Mouse (Mus musculus): ENCODE measurements around the gene Atp2b4. TPM values are rescaled to one million over a fixed set of nuclear protein-coding genes. Genes with fewer than 3 reads are reported as not detected.
"Not testable (repeated sequence)": the region's sequence is repeated elsewhere in the genome, so short reads cannot be mapped to it uniquely, and the experiment has no call there.

The Atp2b4 gene
- polyA plus RNA-seq, 1 experiment from 2014 or later = 13.4 TPM

DNA sequence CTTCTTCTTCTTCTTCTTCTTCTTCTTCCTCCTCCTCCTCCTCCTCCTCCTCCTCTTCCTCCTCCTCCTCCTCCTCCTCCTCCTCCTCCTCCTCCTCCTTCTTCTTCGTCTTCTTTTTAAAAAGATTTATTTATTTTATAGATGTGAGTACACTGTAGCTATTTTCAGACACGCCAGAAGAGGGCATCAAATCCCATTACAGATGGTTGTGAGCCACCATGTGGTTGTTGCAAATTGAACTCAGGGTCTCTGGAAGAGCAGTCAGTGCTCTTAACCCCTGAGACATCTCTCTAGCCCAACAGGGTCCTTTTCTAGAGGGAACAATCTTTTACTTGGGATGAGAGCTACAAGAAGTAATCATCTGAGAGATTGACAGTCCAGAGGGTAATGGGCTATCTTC lies 99.0 kb downstream of the Atp2b4 start:
- H3K27ac ChIP-seq (ENCODE audit: low read length); H3K9me3 ChIP-seq (replicated peaks; ENCODE audit: control insufficient read depth, low read length, poor library complexity, severe bottlenecking); H3K4me2 ChIP-seq (ENCODE audit: low read length); H3K36me3 ChIP-seq (ENCODE audit: control insufficient read depth, insufficient read depth, low read length); H3K4me3 ChIP-seq (ENCODE audit: low read depth, low read length); H3K9ac ChIP-seq (ENCODE audit: low read depth, low read length); H3K27me3 ChIP-seq (ENCODE audit: control insufficient read depth, insufficient read depth, low read depth, low read length); ATAC-seq; H3K4me1 ChIP-seq (ENCODE audit: control insufficient read depth, insufficient read depth, low read length): not testable (repeated sequence)
- 14% methylated on average over 1 of the region's 2 CpGs for WGBS

DNA sequence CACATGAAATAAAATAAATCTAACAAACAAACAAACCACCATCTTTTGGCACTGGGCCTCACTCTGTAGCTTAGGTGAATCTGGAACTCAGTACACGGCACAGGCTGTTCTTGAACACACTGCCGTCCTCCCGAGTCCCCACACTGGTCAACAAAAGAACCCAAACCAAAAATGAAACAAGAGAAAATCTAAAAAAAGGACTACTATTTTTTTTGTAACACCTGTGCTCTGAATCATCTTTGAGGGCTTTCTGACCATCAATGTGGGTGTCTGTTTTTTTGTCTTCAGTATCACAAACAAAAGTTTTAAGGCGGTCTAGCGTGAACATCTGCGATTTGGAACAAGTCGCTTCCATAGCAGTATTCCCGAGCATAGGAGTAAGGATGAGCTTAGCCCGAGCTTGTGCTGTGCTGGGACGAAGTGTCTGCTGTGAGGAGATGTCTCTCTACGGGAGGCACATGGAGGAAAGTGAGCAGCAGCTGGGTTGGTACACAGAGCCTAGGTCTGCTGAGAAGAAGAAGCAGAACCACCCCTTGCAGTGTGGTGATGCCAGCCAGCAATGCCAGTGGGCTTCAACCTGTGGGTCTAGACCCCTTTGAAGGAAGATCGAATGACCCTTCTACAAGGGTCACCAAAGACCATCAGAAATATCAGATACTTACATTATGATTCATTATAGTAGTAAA lies 102.8 kb downstream of the Atp2b4 start:
- no peaks in the 10 kb centered on the region for H3K36me3 ChIP-seq (ENCODE audit: control insufficient read depth, insufficient read depth, low read length)
- no peak for ATAC-seq

DNA sequence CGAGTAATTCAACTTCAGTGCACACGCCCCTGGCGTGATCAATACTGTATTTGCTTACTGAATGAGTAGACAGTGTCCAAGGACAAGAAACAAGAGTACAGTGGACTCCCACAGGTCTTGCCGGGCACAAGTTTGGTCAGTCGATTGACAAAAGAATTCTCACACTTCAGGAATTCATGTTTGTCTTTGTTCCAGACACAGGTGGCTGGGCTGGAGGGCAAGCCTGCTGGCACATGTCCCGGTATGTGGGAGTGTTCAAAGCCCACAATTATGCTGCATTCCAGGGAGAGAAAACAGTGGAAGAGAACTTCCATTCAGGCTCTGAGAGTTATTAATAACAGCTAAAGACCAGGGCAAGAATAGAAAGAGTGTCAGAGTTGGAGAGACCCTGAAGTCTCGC lies 104.9 kb downstream of the Atp2b4 start:
- no peaks in the 10 kb centered on the region for H3K9me3 ChIP-seq (replicated peaks; ENCODE audit: control insufficient read depth, low read length, poor library complexity, severe bottlenecking)
- H3K9ac ChIP-seq (ENCODE audit: low read depth, low read length) = no peak overlapping the region
- H3K4me3 ChIP-seq (ENCODE audit: low read depth, low read length) = no peak overlapping the region
- no peaks in the 10 kb centered on the region for H3K36me3 ChIP-seq (ENCODE audit: control insufficient read depth, insufficient read depth, low read length)
- H3K27me3 ChIP-seq (ENCODE audit: control insufficient read depth, insufficient read depth, low read depth, low read length) = no peaks in the 10 kb centered on the region
- H3K27ac ChIP-seq (ENCODE audit: low read length) = no peak overlapping the region
- H3K4me2 ChIP-seq (ENCODE audit: low read length) = no peak overlapping the region
- WGBS = 38% methylated on average over 7 of the region's 7 CpGs
- H3K4me1 ChIP-seq (ENCODE audit: control insufficient read depth, insufficient read depth, low read length) = 0 out of 2 replicates have a peak, but pooled peaks cover 6% of the 10 kb centered on the region
- ATAC-seq = no peak

More for the DNA sequence above, 102.8 kb downstream of the Atp2b4 start:
- Histone ChIP-seq H3K9ac (ENCODE audit: low read depth, low read length) (no peak overlapping the region), H3K27ac (ENCODE audit: low read length) (no peak overlapping the region), H3K4me1 (ENCODE audit: control insufficient read depth, insufficient read depth, low read length) (0 out of 2 replicates have a peak, but pooled peaks cover 6% of the 10 kb centered on the region), H3K4me3 (ENCODE audit: low read depth, low read length) (no peak overlapping the region), H3K9me3 (replicated peaks; ENCODE audit: control insufficient read depth, low read length, poor library complexity, severe bottlenecking) (no peaks in the 10 kb centered on the region), H3K4me2 (ENCODE audit: low read length) (no peak overlapping the region), H3K27me3 (ENCODE audit: control insufficient read depth, insufficient read depth, low read depth, low read length) (no peaks in the 10 kb centered on the region)
- WGBS = 92% methylated on average over 12 of the region's 12 CpGs

DNA sequence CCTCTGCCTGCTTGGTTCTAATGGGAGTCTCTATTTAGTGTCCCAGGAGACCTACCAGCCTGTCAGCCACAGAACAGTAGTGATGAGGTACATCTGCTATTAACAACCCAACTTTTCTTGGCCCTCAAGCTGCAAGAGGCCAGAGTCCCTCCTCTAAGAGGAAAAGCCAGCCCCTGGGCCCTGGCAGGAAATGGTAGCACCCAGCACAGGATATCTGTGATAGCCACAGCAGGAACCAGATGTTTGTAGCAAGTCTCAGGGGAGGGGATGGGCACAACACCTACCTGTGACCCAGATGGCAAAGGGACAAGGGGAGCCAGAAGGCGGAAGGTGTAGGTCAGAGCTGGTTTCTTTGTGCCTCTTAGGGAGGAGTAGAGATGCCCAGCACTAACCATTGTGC lies 106.0 kb downstream of the Atp2b4 start:
- Histone ChIP-seq H3K9me3 (replicated peaks; ENCODE audit: control insufficient read depth, low read length, poor library complexity, severe bottlenecking) (no peaks in the 10 kb centered on the region), H3K4me3 (ENCODE audit: low read depth, low read length) (no peak overlapping the region), H3K27ac (ENCODE audit: low read length) (no peak overlapping the region), H3K9ac (ENCODE audit: low read depth, low read length) (no peak overlapping the region), H3K27me3 (ENCODE audit: control insufficient read depth, insufficient read depth, low read depth, low read length) (no peaks in the 10 kb centered on the region), H3K4me1 (ENCODE audit: control insufficient read depth, insufficient read depth, low read length) (0 out of 2 replicates have a peak, but pooled peaks cover 6% of the 10 kb centered on the region), H3K4me2 (ENCODE audit: low read length) (no peak overlapping the region), H3K36me3 (ENCODE audit: control insufficient read depth, insufficient read depth, low read length) (no peaks in the 10 kb centered on the region)
- 100% methylated on average over 1 of the region's 1 CpGs for WGBS
- ATAC-seq = no peak

DNA sequence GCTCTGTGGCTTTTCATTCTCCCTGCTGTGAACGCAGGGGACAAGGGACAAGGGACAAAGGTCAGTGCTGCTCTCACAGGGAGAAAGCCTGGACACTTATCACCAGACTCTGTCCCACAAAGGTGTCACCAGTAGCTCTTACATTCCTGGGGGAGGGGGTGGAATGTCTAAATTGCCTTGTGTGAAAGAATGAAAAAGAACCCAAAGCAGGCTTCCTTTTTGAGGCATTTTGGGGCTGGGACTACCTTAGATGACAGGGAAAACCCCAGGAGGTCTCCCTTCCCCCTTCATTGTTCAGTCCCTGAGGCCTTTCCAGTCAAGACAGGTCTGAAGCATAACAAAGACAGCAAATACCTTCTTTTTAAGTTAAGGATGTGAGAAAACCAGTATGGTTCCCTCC lies 106.5 kb downstream of the Atp2b4 start:
- no peak overlapping the region for H3K27ac ChIP-seq (ENCODE audit: low read length)
- no peak overlapping the region for H3K9ac ChIP-seq (ENCODE audit: low read depth, low read length)
- no peak for ATAC-seq
- no peak overlapping the region for H3K4me3 ChIP-seq (ENCODE audit: low read depth, low read length)
- H3K4me2 ChIP-seq (ENCODE audit: low read length) = no peak overlapping the region
- H3K27me3 ChIP-seq (ENCODE audit: control insufficient read depth, insufficient read depth, low read depth, low read length) = no peaks in the 10 kb centered on the region
- WGBS = 8% methylated on average over 1 of the region's 1 CpGs
- H3K9me3 ChIP-seq (replicated peaks; ENCODE audit: control insufficient read depth, low read length, poor library complexity, severe bottlenecking) = no peaks in the 10 kb centered on the region
- 0 out of 2 replicates have a peak, but pooled peaks cover 6% of the 10 kb centered on the region for H3K4me1 ChIP-seq (ENCODE audit: control insufficient read depth, insufficient read depth, low read length)
- H3K36me3 ChIP-seq (ENCODE audit: control insufficient read depth, insufficient read depth, low read length) = no peaks in the 10 kb centered on the region

DNA sequence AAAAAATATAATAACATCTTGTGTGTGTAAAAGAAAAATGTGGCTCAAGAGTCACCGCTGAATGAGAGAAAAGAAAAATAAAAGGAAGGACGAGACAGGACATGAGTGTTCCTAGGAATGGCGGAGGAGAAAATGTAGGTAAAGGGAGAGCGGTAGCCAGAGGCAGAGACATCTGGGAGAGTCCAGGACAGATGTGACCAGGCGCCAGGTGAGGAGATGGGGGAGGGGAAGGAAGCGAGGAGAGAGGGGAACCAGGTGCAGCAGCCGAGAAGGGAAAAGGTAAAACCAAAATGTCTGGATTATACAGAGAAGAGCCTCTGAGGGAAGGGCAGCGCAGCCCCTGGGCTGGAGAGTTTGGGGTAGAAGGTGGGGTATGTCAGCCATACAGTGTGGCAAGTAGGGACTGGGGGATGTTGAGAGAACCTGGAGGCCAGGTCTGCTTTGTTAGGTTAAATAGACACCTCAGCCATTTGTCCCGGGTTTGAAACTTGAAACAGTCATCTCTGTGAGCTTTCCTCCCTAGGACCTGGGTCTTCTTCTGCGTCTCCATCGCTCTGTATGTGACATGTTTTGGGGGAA lies 107.2 kb downstream of the Atp2b4 start:
- 75% methylated on average over 11 of the region's 11 CpGs for WGBS
- ATAC-seq = no peak
- no peaks in the 10 kb centered on the region for H3K9me3 ChIP-seq (replicated peaks; ENCODE audit: control insufficient read depth, low read length, poor library complexity, severe bottlenecking)
- no peak overlapping the region for H3K4me3 ChIP-seq (ENCODE audit: low read depth, low read length)
- no peak overlapping the region for H3K9ac ChIP-seq (ENCODE audit: low read depth, low read length)
- H3K4me2 ChIP-seq (ENCODE audit: low read length) = no peak overlapping the region
- H3K36me3 ChIP-seq (ENCODE audit: control insufficient read depth, insufficient read depth, low read length) = no peaks in the 10 kb centered on the region
- no peaks in the 10 kb centered on the region for H3K27me3 ChIP-seq (ENCODE audit: control insufficient read depth, insufficient read depth, low read depth, low read length)
- no peak overlapping the region for H3K27ac ChIP-seq (ENCODE audit: low read length)
- 0 out of 2 replicates have a peak, but pooled peaks cover 6% of the 10 kb centered on the region for H3K4me1 ChIP-seq (ENCODE audit: control insufficient read depth, insufficient read depth, low read length)

DNA sequence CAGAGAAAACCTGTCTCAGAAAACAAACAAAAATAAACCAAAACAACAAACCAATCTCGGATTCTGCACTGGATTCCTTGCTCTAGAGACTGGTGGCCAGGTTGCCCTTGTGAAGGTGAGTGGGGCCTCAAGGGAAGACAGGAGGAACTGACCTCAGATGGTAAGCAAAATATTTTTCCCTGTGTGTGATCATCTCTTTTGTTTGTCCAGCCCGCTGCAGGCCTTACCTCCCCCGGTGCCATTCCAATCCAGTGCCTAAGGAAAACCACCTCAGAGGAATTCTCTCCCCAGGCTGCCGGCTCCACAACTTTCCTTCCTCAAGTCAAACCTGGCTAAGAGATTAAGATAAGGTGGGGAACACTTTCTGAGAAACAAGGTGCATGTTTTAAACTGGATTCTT lies 108.6 kb downstream of the Atp2b4 start:
- H3K9me3 ChIP-seq (replicated peaks; ENCODE audit: control insufficient read depth, low read length, poor library complexity, severe bottlenecking) = no peaks in the 10 kb centered on the region
- no peak overlapping the region for H3K27ac ChIP-seq (ENCODE audit: low read length)
- no peaks in the 10 kb centered on the region for H3K36me3 ChIP-seq (ENCODE audit: control insufficient read depth, insufficient read depth, low read length)
- H3K4me1 ChIP-seq (ENCODE audit: control insufficient read depth, insufficient read depth, low read length) = 0 out of 2 replicates have a peak, but pooled peaks cover 6% of the 10 kb centered on the region
- no peaks in the 10 kb centered on the region for H3K27me3 ChIP-seq (ENCODE audit: control insufficient read depth, insufficient read depth, low read depth, low read length)
- no peak overlapping the region for H3K4me3 ChIP-seq (ENCODE audit: low read depth, low read length)
- WGBS = 46% methylated on average over 4 of the region's 4 CpGs
- H3K4me2 ChIP-seq (ENCODE audit: low read length) = no peak overlapping the region
- no peak for ATAC-seq
- H3K9ac ChIP-seq (ENCODE audit: low read depth, low read length) = no peak overlapping the region

DNA sequence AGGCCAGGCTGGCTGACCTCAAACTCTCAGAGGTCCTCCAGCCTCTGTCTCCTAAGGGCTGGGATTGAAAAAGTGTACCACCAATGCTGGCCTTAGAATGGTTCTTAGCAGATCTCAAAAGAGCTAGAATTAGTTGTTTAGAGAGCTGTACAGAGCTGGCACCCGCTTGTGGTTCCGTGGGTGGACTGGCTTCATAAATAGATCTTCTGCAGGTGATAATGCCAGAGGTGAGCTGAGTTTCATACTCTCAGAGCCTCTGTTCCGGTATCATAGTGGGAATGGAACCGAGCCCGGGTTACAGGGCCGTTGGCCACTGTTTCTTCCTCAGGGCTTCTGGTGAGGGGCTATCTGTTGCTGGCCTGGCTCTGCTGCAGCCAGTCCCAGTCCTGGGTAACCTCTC lies 109.8 kb downstream of the Atp2b4 start:
- Histone ChIP-seq H3K9ac (ENCODE audit: low read depth, low read length) (no peak overlapping the region), H3K4me3 (ENCODE audit: low read depth, low read length) (no peak overlapping the region), H3K27me3 (ENCODE audit: control insufficient read depth, insufficient read depth, low read depth, low read length) (no peaks in the 10 kb centered on the region), H3K4me2 (ENCODE audit: low read length) (no peak overlapping the region), H3K27ac (ENCODE audit: low read length) (no peak overlapping the region), H3K9me3 (replicated peaks; ENCODE audit: control insufficient read depth, low read length, poor library complexity, severe bottlenecking) (no peaks in the 10 kb centered on the region), H3K4me1 (ENCODE audit: control insufficient read depth, insufficient read depth, low read length) (0 out of 2 replicates have a peak, but pooled peaks cover 5% of the 10 kb centered on the region), H3K36me3 (ENCODE audit: control insufficient read depth, insufficient read depth, low read length) (no peaks in the 10 kb centered on the region)
- 97% methylated on average over 6 of the region's 6 CpGs for WGBS
- ATAC-seq = no peak

DNA sequence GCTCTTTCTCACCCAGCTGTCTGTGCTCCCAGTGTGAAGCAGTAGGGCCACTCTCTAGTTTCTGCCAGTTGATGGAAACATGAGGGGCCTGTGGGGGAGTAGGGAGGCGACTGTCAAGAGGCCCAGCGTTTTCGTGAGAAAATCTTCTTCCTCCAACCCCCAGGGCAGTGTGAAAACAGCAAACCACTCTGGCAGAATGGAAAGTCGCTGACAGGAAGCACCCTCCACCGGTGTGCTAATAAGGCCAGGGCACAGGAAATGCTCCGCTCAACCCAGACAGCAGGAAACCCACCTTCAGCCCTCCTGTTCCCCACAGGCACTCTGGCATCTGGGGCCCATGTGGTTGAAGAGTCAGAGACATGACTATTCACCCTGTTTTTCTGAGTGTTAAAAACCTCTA lies 110.9 kb downstream of the Atp2b4 start, which contains the start of gene Lax1:
TSS of gene Lax1 (minus strand) at position 212 of the 400 bp plus-strand sequence.
- Histone ChIP-seq H3K4me3 (ENCODE audit: low read depth, low read length) (no peak within 1 kb of the TSS), H3K9me3 (replicated peaks; ENCODE audit: control insufficient read depth, low read length, poor library complexity, severe bottlenecking) (no peaks in the 10 kb centered on the region), H3K4me2 (ENCODE audit: low read length) (no peak within 1 kb of the TSS), H3K27ac (ENCODE audit: low read length) (no peak within 1 kb of the TSS), H3K4me1 (ENCODE audit: control insufficient read depth, insufficient read depth, low read length) (no peaks in the 10 kb centered on the region), H3K27me3 (ENCODE audit: control insufficient read depth, insufficient read depth, low read depth, low read length) (no peaks in the 10 kb centered on the region), H3K36me3 (ENCODE audit: control insufficient read depth, insufficient read depth, low read length) (no peaks in the 10 kb centered on the region), H3K9ac (ENCODE audit: low read depth, low read length) (no peak within 1 kb of the TSS)
- ATAC-seq = no peak
- 65% methylated on average over 6 of the region's 6 CpGs for WGBS

All from midbrain, embryonic 16.5 days (tissue).